Mouse (Mus musculus): ENCODE measurements around the gene Trio.

- no peak for TF ChIP-seq CTCF (IDR thresholded peaks at IDR 0.05; ENCODE audit: borderline replicate concordance, insufficient read depth, low read length)
- no peak for TF ChIP-seq POLR2A (IDR thresholded peaks at IDR 0.05; ENCODE audit: low read depth, low read length)
These were observed 84.2 kb downstream of the Trio start for GRCm38 (mm10) chr15:27941441-27941840.

Data from embryonic fibroblast, embryonic 13.5 days (primary cell).